Mouse (Mus musculus) limb, embryonic 12.5 days (tissue): ENCODE data around the gene Ccdc69. TPM values are rescaled to one million over a fixed set of nuclear protein-coding genes. Genes with fewer than 3 reads are reported as not detected.

Experiments
- ATAC-seq: fragments of 200-750 bp; cut with Nextera tagmentation; 2 replicates; pipeline ENCODE4 v1.8.0; 2017; ENCODE audit warnings: low read depth, moderate TSS enrichment; ENCODE audit not compliant: insufficient number of reproducible peaks, insufficient read depth, low FRiP score, low TSS enrichment
- H3K27ac ChIP-seq: fragments of 300-500 bp; sonication (generic); 2 replicates; pipeline ENCODE4 v1.5.1; 2016; ENCODE audit warnings: mild to moderate bottlenecking, moderate library complexity
- H3K27me3 ChIP-seq: fragments of 300-500 bp; sonication (generic); 2 replicates; pipeline ENCODE4 v1.6.1; 2016; ENCODE audit warnings: mild to moderate bottlenecking, moderate library complexity
- H3K36me3 ChIP-seq: fragments of 300-500 bp; sonication (generic); 2 replicates; pipeline ENCODE4 v1.6.1; 2016; ENCODE audit warnings: mild to moderate bottlenecking, moderate library complexity
- H3K4me1 ChIP-seq: fragments of 300-500 bp; sonication (generic); replicated peaks from 2 replicates; pipeline ENCODE4 v1.6.1; 2016
- H3K4me2 ChIP-seq: fragments of 300-500 bp; sonication (generic); 2 replicates; pipeline ENCODE4 v1.6.1; 2016; ENCODE audit warnings: mild to moderate bottlenecking, moderate library complexity
- H3K4me3 ChIP-seq: fragments of 300-500 bp; sonication (generic); replicated peaks from 2 replicates; pipeline ENCODE4 v1.5.1; 2016; ENCODE audit warnings: mild to moderate bottlenecking
- H3K9ac ChIP-seq: fragments of 300-500 bp; sonication (generic); replicated peaks from 2 replicates; pipeline ENCODE4 v1.6.1; 2016; ENCODE audit warnings: mild to moderate bottlenecking, moderate library complexity
- H3K9me3 ChIP-seq: fragments of 300-500 bp; sonication (generic); 2 replicates; pipeline ENCODE4 v1.6.1; 2016; ENCODE audit warnings: mild to moderate bottlenecking, moderate library complexity
- WGBS: fragments of 180-500 bp; shearing (Covaris S2); methylation state at CpG from one replicate; pipeline ENCODE4 v1.1.7; 2016; 5-methylcytosine and 5-hydroxymethylcytosine counted together
- polyA plus RNA-seq: library from polyadenylated mRNA; unstranded; fragments of >200 nt; fragmentation: Nextera tagmentation; extraction: Ambion mirVana; gene quantifications from 2 replicates; pipeline ENCODE4 v1.2.1, GENCODE M21; 2016

Ccdc69 gene
- polyA plus RNA-seq, 1 experiment from 2014 or later, result 0.29 TPM

DNA sequence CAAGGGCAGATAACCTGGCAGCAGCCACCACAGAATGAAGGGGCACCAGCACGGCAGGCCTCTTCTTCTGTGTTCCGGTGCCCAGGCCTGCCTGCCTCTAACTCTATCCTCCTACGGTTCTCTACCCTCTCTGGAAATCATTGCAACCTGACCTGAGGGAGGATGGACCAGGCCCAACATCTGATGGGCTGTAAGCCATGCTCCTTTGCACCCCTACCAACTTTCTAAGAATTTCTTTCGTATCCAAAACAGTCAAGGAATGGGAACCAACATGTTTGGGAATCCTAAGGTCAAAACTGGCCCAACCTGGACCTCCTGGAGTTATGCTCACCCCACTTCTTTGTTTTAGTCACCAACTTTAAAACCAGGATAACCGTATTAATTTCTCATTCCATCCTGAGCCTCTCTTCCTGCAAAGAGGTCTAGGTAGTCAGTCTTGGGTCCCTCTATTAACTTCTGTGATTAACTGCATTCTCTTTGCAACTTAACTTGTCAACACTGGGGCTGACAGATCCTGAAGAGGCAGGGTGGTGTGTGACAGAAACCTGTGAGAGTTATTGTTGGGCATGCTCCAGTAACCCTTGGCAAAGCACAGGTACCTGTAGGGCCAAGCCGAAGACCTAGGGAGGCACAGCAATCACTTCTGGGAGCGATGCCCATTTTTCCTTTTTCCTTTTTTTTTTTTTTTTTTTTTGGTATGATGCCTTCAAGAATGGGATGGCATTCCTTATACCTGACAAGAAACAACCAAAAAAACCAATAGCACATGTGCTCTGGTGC, 31.8 kb upstream of the Ccdc69 start:
- Histone ChIP-seq H3K4me1 (0 out of 2 replicates have a peak, but pooled peaks cover 4% of the 10 kb centered on the region), H3K4me3 (no peak overlapping the region), H3K9ac (no peak overlapping the region), H3K4me2 (no peak overlapping the region), H3K27me3 (no peaks in the 10 kb centered on the region), H3K27ac (no peak overlapping the region), H3K9me3 (no peaks in the 10 kb centered on the region), H3K36me3 (no peaks in the 10 kb centered on the region)
- 93% methylated on average over 7 of the region's 7 CpGs for WGBS
- ATAC-seq, result no peak

DNA sequence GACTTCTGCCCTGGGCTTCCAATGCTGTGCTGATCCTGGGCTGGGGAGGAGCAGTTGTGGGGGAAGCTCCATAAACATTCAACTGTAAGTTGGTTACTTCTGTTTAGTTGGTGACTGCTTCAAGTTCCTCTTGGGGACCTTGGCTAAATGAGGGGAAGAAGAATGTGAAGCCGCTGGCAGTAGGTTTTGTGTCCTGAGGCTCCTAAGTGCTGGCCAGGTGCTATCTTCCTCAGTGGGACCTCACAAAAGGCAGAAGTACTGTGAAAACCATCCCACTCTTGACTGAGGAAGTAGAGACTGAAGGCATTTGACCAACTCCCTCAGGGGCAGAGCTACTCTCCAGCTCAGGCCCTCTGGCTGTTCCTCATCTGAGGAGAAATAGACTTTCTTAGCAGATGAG, 28.7 kb upstream of the Ccdc69 start:
- Histone ChIP-seq H3K9me3 (no peaks in the 10 kb centered on the region), H3K36me3 (no peaks in the 10 kb centered on the region), H3K27ac (no peak overlapping the region), H3K4me3 (no peak overlapping the region), H3K4me1 (no peaks in the 10 kb centered on the region), H3K4me2 (no peak overlapping the region), H3K9ac (no peak overlapping the region), H3K27me3 (no peaks in the 10 kb centered on the region)
- WGBS, result 76% methylated on average over 1 of the region's 1 CpGs
- ATAC-seq, result no peak

DNA sequence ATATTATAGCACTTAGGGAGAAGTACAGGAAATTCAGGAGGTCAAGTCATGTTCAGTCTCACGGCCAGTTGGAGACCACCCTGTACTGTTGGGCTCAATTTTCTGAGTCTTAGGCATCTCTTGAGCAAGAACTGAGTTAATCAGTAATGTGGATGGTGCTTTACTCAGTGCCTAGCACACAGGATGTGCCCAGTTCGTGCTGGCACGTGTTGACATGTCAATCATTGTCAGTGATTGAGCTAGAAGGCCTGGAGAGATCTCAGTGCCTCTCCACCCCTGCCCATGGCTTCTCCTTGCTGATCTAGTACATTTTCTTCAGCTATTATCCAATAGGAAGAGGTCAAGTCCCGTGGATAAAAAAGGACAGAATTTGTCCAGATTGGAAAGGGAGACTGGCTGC, 27.5 kb upstream of the Ccdc69 start:
- ATAC-seq, result no peak
- Histone ChIP-seq H3K4me1 (no peaks in the 10 kb centered on the region), H3K4me2 (no peak overlapping the region), H3K36me3 (no peaks in the 10 kb centered on the region), H3K27ac (no peak overlapping the region), H3K4me3 (no peak overlapping the region), H3K9ac (no peak overlapping the region), H3K9me3 (no peaks in the 10 kb centered on the region), H3K27me3 (no peaks in the 10 kb centered on the region)
- 82% methylated on average over 4 of the region's 4 CpGs for WGBS

DNA sequence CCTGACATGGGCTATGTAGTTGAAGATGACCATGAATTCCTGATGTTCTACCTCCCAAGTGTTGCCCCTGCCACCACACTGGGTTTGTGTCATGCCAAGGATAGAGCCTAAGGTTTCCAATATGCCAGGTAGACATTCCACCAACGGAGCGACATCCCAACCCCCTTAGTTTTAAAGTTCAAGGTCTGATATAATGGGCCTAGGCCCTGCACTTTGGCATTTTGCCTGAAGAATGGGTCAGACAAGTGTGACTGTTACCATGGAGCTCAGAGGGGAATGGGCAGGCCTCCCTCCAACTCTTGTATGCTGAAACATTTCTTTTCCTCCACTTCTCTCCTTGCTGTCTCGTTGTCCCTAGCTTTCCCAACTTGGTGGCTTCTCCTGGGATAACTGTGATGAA, 25.3 kb upstream of the Ccdc69 start:
- Histone ChIP-seq H3K4me1 (no peaks in the 10 kb centered on the region), H3K4me3 (no peak overlapping the region), H3K27me3 (no peaks in the 10 kb centered on the region), H3K36me3 (no peaks in the 10 kb centered on the region), H3K9me3 (no peaks in the 10 kb centered on the region), H3K4me2 (no peak overlapping the region), H3K9ac (no peak overlapping the region), H3K27ac (no peak overlapping the region)
- 89% methylated on average over 3 of the region's 3 CpGs for WGBS
- ATAC-seq, result no peak

DNA sequence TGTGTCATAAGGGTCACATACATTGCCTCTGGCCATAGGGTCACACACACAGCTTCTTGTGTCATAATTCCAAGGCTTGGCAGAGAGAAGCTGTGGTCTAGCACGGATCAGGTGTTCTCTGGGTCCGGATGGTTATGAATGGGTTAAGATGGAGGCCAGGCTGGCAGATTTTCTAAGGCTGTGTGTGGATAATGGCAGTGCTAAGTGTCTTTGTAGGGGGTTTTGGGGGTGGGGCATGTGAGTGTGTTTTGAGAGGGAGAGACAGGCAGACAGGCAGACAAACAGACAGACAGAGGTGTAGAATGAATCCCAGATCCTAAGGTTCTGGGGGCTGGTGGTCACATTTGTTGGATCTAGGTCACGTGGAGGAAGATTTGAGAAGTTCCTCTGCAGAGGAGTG, 24.1 kb upstream of the Ccdc69 start:
- Histone ChIP-seq H3K9me3 (no peaks in the 10 kb centered on the region), H3K4me2 (no peak overlapping the region), H3K27me3 (no peaks in the 10 kb centered on the region), H3K4me1 (no peaks in the 10 kb centered on the region; the same call in 1 of the 2 replicates), H3K27ac (no peak overlapping the region), H3K36me3 (no peaks in the 10 kb centered on the region), H3K4me3 (no peak overlapping the region), H3K9ac (no peak overlapping the region)
- no peak for ATAC-seq
- 78% methylated on average over 3 of the region's 3 CpGs for WGBS

DNA sequence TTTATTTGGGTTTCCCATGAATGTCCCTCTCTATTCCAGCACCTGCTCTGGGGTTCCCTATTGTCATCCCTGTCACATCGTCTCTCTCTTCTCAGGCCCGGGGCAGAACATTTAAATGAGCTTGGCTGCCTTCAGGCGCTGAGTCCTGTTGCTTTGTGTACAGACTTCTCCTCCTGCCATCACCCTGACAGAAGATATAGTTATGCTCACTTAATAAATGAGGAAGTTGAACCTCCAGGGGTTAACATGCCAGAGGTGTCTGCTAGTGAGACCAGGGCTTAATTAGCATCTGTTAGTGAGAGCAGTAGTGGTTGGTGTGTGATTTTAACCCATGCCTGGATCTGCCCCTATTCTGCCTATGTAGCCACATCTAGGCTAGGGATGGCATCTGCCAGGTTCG, 21.9 kb upstream of the Ccdc69 start:
- Histone ChIP-seq H3K9ac (no peak overlapping the region), H3K36me3 (no peaks in the 10 kb centered on the region), H3K27ac (no peak overlapping the region), H3K4me3 (no peak overlapping the region), H3K4me2 (no peak overlapping the region), H3K27me3 (no peaks in the 10 kb centered on the region; the same call in 1 of the 2 replicates), H3K4me1 (no peaks in the 10 kb centered on the region; the same call in 1 of the 2 replicates), H3K9me3 (no peaks in the 10 kb centered on the region)
- ATAC-seq, result no peak
- 58% methylated on average over 4 of the region's 4 CpGs for WGBS

DNA sequence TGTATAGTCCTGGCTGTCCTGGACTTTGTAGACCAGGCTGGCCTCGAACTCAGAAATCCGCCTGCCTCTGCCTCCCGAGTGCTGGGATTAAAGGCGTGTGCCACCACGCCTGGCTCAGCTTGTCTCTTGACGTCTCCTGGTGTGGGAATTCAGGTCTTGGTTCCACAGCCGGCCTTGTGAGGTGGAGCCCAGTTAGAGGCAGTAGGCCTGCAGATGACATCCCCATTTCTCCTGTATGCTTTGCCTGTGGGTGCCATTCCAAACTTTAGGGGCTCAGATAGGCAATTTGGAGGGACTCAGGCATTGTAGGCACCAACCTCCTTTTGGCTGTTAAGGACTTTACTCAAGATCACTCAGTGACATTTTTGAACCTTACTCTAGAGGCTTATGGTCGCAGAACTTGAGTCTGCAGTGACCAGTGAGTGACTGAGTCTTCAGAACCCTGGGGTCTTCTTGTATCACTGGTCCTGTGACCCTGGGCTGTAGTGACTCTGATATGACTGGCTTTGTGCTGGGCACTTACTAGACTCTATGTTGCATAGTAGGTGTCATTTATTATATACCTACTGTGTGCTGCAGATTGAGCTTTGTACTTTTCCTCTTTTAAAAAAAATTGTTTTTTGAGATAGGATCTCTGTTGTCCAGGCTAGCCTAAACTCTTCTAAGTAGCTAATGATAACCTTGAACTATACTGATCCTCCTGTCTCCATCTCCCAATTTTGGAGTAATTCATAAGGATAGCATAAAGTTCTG, 21.3 kb upstream of the Ccdc69 start:
- H3K4me2 ChIP-seq, result no peak overlapping the region
- WGBS, result 92% methylated on average over 8 of the region's 8 CpGs
- no peaks in the 10 kb centered on the region for H3K9me3 ChIP-seq
- H3K9ac ChIP-seq, result no peak overlapping the region
- no peak for ATAC-seq
- H3K4me1 ChIP-seq, result no peaks in the 10 kb centered on the region; the same call in 1 of the 2 replicates
- H3K4me3 ChIP-seq, result no peak overlapping the region
- H3K27me3 ChIP-seq, result no peaks in the 10 kb centered on the region; the same call in 1 of the 2 replicates
- H3K27ac ChIP-seq, result no peak overlapping the region
- no peaks in the 10 kb centered on the region for H3K36me3 ChIP-seq

DNA sequence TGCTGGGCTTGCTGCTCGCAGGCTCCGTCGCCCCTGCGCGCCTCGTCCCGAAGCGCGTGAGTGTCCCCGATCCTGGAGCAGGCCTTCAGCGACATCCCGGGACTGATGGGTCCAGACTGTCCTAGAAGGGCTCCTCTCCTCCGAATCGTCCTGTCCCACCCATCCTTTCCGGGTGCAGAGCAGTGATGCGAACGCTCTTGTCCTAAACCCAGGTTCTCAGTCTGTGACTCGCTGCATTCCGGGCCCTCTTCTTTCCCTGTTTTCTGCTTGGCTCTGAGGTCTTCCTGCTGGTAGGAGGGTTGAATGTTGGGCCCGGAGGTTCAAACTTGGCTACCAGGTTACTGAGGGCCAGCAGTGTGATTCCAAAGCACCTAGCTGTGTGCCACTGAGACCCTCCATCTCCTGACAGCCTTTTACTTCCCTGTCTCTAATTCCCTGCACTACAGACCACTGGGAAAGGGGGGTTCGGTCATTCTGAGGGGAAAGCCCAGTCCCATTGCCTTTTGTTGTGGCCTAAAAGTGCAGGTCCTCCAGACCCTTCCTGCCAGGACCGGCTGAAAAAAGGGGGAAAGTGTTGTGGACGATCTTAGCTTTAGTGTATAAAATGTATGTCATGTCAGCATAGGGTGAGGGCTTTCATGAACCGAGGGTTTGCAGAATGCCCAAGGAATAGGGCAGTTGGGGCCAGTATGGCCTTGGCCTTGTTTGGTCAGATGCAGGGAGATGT, 20.4 kb upstream of the Ccdc69 start:
- no peaks in the 10 kb centered on the region for H3K36me3 ChIP-seq
- H3K4me2 ChIP-seq, result peak overlapping the region; percentile 77
- no peak overlapping the region; the same call in 1 of the 2 replicates for H3K27ac ChIP-seq
- 16% methylated on average over 24 of the region's 24 CpGs for WGBS
- H3K9ac ChIP-seq, result peak overlapping the region; percentile 63
- H3K9me3 ChIP-seq, result no peaks in the 10 kb centered on the region
- H3K4me3 ChIP-seq, result peak overlapping the region; percentile 53
- H3K27me3 ChIP-seq, result no peaks in the 10 kb centered on the region; the same call in 1 of the 2 replicates
- ATAC-seq, result 0 out of 2 replicates have a peak, but pooled peaks have one; percentile 3
- no peaks in the 10 kb centered on the region; the same call in 1 of the 2 replicates for H3K4me1 ChIP-seq

DNA sequence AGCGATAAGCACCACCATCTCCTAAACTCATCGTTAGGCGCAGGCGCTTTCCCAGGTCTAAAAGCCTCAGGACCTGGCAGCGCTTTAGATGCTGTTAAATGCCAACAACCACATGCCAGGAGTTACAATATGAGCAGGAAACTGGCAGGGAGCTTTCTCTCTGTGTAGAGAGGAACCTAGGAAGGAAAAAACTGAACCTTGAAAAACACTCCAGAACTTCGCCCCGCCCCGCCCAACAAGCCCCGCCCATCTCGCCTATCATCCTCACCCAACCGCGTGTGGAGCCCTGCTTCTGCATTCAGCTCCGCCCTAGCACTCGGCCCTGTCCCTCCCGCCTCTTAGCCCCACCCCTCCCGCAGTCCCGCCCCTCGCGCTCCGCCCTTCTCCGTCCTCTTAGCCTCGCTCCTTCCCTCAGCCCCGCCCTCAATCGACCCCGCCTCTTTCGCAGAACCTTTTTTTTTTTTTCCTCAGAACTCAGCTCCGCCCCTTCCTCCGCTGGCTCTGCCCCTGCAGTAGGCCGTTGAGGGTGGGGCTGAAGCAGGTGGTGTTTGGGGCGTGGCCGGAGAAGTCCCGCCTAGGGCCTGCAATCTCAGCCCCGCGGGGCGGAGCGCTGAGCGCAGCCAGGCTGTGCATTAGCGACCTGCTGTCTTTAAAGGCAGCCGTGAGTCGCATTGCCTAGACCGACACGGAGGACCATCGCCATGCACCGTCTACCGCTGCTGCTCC, 19.7 kb upstream of the Ccdc69 start, which contains the start of gene Gm2a:
Gm2a (plus strand) TSS at position 653 of the 726 bp plus-strand sequence.
- Histone ChIP-seq H3K36me3 (no peaks in the 10 kb centered on the region), H3K4me1 (no peaks in the 10 kb centered on the region; the same call in 1 of the 2 replicates), H3K9me3 (no peaks in the 10 kb centered on the region), H3K9ac (peak within 1 kb of the TSS; percentile 63), H3K4me2 (peak within 1 kb of the TSS; percentile 77), H3K27ac (peak within 1 kb of the TSS; percentile 32), H3K4me3 (peak within 1 kb of the TSS; percentile 53), H3K27me3 (no peaks in the 10 kb centered on the region; the same call in 1 of the 2 replicates)
- WGBS, result 2% methylated on average over 45 of the region's 45 CpGs
- ATAC-seq, result peak; percentile 94

DNA sequence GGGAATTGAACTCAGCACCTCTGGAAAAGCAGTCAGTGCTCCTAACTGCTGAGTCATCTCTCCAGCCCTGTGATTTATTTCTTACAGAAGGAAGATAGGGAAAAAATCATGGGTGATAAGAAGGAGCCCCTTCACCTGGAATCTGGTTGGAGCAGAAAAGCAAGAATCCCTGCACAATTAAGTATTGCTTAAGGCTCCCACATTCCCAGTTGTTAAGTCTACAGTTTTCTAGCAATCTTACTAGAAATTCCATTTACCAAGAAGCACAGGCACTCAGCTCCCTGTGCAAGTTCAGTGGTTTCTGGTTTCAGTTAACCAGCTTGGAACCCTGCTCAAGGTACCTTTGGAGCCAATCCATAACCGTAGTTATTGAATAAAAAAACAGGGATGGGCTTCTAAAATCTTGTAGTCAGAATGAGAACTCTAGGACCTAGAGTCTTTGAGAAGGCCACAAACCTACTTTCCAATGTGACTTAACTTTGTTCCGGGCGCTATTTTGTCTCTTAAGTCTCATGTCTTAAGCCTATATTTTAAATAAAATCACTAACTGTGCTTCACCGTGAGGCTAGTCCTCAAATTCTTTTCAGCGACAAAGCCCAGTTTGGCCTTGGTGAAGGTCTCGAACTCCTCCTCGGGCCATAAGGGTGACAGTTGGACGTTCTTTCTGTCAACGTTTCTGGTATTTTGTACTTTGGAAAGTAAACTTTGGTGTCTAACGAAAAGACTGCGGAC, 19.0 kb upstream of the Ccdc69 start:
- Histone ChIP-seq H3K36me3 (no peaks in the 10 kb centered on the region), H3K27ac (peak overlapping the region; percentile 32)
- WGBS, result 38% methylated on average over 11 of the region's 11 CpGs

More for the DNA sequence above, 19.0 kb upstream of the Ccdc69 start:
- H3K4me3 ChIP-seq, result peak overlapping the region; percentile 53
- H3K9ac ChIP-seq, result no peak overlapping the region
- no peaks in the 10 kb centered on the region for H3K9me3 ChIP-seq
- no peak for ATAC-seq
- no peaks in the 10 kb centered on the region; the same call in 1 of the 2 replicates for H3K4me1 ChIP-seq
- H3K27me3 ChIP-seq, result no peaks in the 10 kb centered on the region; the same call in 1 of the 2 replicates
- H3K4me2 ChIP-seq, result peak overlapping the region; percentile 77
